ENCODE assay signal across 20 mouse cellular contexts in the genomic region with DNA sequence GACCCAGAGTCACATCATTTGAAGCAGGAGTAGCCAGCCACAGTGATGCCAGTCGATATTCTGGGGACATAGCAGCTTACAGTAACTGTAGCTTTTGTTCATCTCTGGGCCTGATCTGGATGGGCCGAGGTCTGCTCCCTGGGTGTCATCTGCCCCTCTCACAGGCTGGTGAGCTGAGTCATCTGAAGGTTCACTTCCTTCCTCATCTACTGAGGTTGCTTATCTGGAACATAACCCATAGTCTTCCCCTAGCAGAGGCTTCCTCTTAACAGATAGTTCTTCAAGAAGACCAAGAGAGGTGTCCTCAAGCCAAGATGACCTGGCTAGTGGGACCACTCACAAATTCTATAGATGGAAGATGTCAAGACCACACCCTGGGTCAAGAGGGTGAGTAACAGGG.
"Had no signal": no experiment of that assay in that cellular context is flagged by ENCODE, and none has a peak within 500 bp of the region (broad histone marks: within the 10 kb centered on the region; RNA-seq: fewer than 3 reads in every experiment).

No protein-coding gene starts in this region.

- H3K9me3 ChIP-seq: kidney, embryonic 15.5 days; limb, embryonic 10.5 days; limb, embryonic 13.5 days; liver, embryonic 12.5 days; liver, embryonic 15.5 days; lung, embryonic 15.5 days; megakaryocyte, embryonic 14.5 days; midbrain, embryonic 10.5 days; midbrain, embryonic 13.5 days had no signal

- ATAC-seq: liver, embryonic 12.5 days; midbrain, embryonic 13.5 days; midbrain, embryonic 16.5 days had no signal

- H3K4me3 ChIP-seq: kidney, embryonic 15.5 days; limb, embryonic 10.5 days; limb, embryonic 13.5 days; liver, embryonic 12.5 days; liver, embryonic 15.5 days; lung, embryonic 15.5 days; megakaryocyte, embryonic 14.5 days; midbrain, embryonic 10.5 days; midbrain, embryonic 13.5 days had no signal

- H3K36me3 ChIP-seq: kidney, embryonic 15.5 days; limb, embryonic 10.5 days; limb, embryonic 13.5 days; liver, embryonic 12.5 days; liver, embryonic 15.5 days; lung, embryonic 15.5 days; midbrain, embryonic 10.5 days; midbrain, embryonic 13.5 days had no signal

- H3K27me3 ChIP-seq: kidney, embryonic 15.5 days; liver, embryonic 12.5 days; liver, embryonic 15.5 days; lung, embryonic 15.5 days; megakaryocyte, embryonic 14.5 days; midbrain, embryonic 13.5 days had no signal

- H3K4me1 ChIP-seq: liver, embryonic 12.5 days; liver, embryonic 15.5 days; lung, embryonic 15.5 days; midbrain, embryonic 10.5 days had no signal

- H3K4me2 ChIP-seq: kidney, embryonic 15.5 days; limb, embryonic 13.5 days; liver, embryonic 12.5 days; liver, embryonic 15.5 days; lung, embryonic 15.5 days; midbrain, embryonic 13.5 days had no signal

- DNase-seq: kidney, adult 11 months; kidney, adult 8-10 months; kidney, postnatal 14 days; kidney, postnatal 4 days; liver; lung, adult 18-20 months; lung, postnatal 10 days; lung, postnatal 36 days; thymus, adult 18-20 months; thymus, postnatal 36 days had no signal

- H3K27ac ChIP-seq: kidney, embryonic 15.5 days; limb, embryonic 10.5 days; limb, embryonic 13.5 days; liver, embryonic 12.5 days; liver, embryonic 15.5 days; lung, embryonic 15.5 days; midbrain, embryonic 10.5 days; midbrain, embryonic 13.5 days had no signal

- H3K9ac ChIP-seq: kidney, embryonic 15.5 days; limb, embryonic 13.5 days; liver, embryonic 12.5 days; liver, embryonic 15.5 days; lung, embryonic 15.5 days; midbrain, embryonic 13.5 days had no signal
